Mouse (Mus musculus) stomach, embryonic 16.5 days (tissue): ENCODE data around the gene Cblc. TPM values are rescaled to one million over a fixed set of nuclear protein-coding genes. Genes with fewer than 3 reads are reported as not detected.

Experiments
- ATAC-seq: fragments of 200-750 bp; cut with Nextera tagmentation; 2 replicates; pipeline ENCODE4 v1.8.0; 2017; ENCODE audit warnings: moderate number of reproducible peaks, moderate TSS enrichment; ENCODE audit not compliant: insufficient read depth, low FRiP score
- H3K27ac ChIP-seq: fragments of 300-500 bp; sonication (generic); 2 replicates; pipeline ENCODE4 v1.5.1; 2014; ENCODE audit warnings: low read length
- H3K27me3 ChIP-seq: fragments of 300-500 bp; sonication (generic); 2 replicates; pipeline ENCODE4 v1.6.1; 2014; ENCODE audit warnings: low read length, control low read depth, mixed read lengths; ENCODE audit not compliant: control insufficient read depth, insufficient read depth
- H3K36me3 ChIP-seq: fragments of 300-500 bp; sonication (generic); 2 replicates; pipeline ENCODE4 v1.6.1; 2014; ENCODE audit warnings: low read length; ENCODE audit not compliant: control insufficient read depth, insufficient read depth
- H3K4me1 ChIP-seq: fragments of 300-500 bp; sonication (generic); 2 replicates; pipeline ENCODE4 v1.6.1; 2014; ENCODE audit warnings: low read length, control low read depth, mixed read lengths; ENCODE audit not compliant: control insufficient read depth, insufficient read depth
- H3K4me2 ChIP-seq: fragments of 300-500 bp; sonication (generic); 2 replicates; pipeline ENCODE4 v1.6.1; 2014; ENCODE audit warnings: low read depth, low read length, mixed read lengths
- H3K4me3 ChIP-seq: fragments of 300-500 bp; sonication (generic); replicated peaks from 2 replicates; pipeline ENCODE4 v1.5.1; 2014; ENCODE audit warnings: mild to moderate bottlenecking, low read length
- H3K9ac ChIP-seq: fragments of 300-500 bp; sonication (generic); 2 replicates; pipeline ENCODE4 v1.6.1; 2014; ENCODE audit warnings: low read length
- H3K9me3 ChIP-seq: fragments of 300-500 bp; sonication (generic); replicated peaks from 2 replicates; pipeline ENCODE4 v1.6.1; 2016; ENCODE audit warnings: low read length, control low read depth; ENCODE audit not compliant: control insufficient read depth
- WGBS: fragments of 180-500 bp; shearing (Covaris S2); extraction: QIAGEN DNeasy Blood & Tissue Kit; methylation state at CpG from one replicate; pipeline ENCODE4 v1.1.7; 2014; 5-methylcytosine and 5-hydroxymethylcytosine counted together
- polyA plus RNA-seq: library from polyadenylated mRNA; unstranded; fragments of >200 nt; fragmentation: Nextera tagmentation; extraction: Ambion mirVana; gene quantifications from 2 replicates; pipeline ENCODE4 v1.2.1, GENCODE M21; 2015

Gene Cblc
- polyA plus RNA-seq, 1 experiment from 2014 or later: 31.2 TPM

- Histone ChIP-seq H3K27me3 (no peaks in the 10 kb centered on the region), H3K9me3 (no peaks in the 10 kb centered on the region), H3K4me1 (peaks cover 21% of the 10 kb centered on the region), H3K9ac (no peak overlapping the region), H3K4me2 (no peak overlapping the region), H3K4me3 (no peak overlapping the region), H3K27ac (no peak overlapping the region), H3K36me3 (no peaks in the 10 kb centered on the region)
- no peak for ATAC-seq
- WGBS: 67% methylated on average over 3 of the region's 3 CpGs
These were observed 37.4 kb upstream of the Cblc start for GRCm38 (mm10) chr7:19834055-19834454.

GRCm38 (mm10) chr7:19831837-19832236, 35.2 kb upstream of the Cblc start:
- no peak overlapping the region for H3K9ac ChIP-seq
- no peaks in the 10 kb centered on the region for H3K27me3 ChIP-seq
- no peak overlapping the region for H3K4me3 ChIP-seq
- WGBS: 40% methylated on average over 9 of the region's 9 CpGs
- no peak overlapping the region for H3K4me2 ChIP-seq
- no peaks in the 10 kb centered on the region for H3K9me3 ChIP-seq
- peak; percentile 35 for ATAC-seq
- peaks cover 24% of the 10 kb centered on the region for H3K4me1 ChIP-seq
- H3K27ac ChIP-seq: peak overlapping the region; percentile 68; the same call in 1 of the 2 replicates
- H3K36me3 ChIP-seq: no peaks in the 10 kb centered on the region

GRCm38 (mm10) chr7:19830682-19831156, 34.1 kb upstream of the Cblc start:
- peak overlapping the region; percentile 28; the same call in 1 of the 2 replicates for H3K9ac ChIP-seq
- H3K4me3 ChIP-seq: no peak overlapping the region
- peak overlapping the region; percentile 25; the same call in 1 of the 2 replicates for H3K4me2 ChIP-seq
- ATAC-seq: peak; percentile 86
- WGBS: 15% methylated on average over 13 of the region's 13 CpGs
- H3K27ac ChIP-seq: peak overlapping the region; percentile 68
- H3K4me1 ChIP-seq: peaks cover 29% of the 10 kb centered on the region
- no peaks in the 10 kb centered on the region for H3K36me3 ChIP-seq
- no peaks in the 10 kb centered on the region for H3K27me3 ChIP-seq
- no peaks in the 10 kb centered on the region for H3K9me3 ChIP-seq

GRCm38 (mm10) chr7:19829694-19830093, 33.1 kb upstream of the Cblc start:
- Histone ChIP-seq H3K4me2 (no peak overlapping the region), H3K27ac (no peak overlapping the region), H3K9me3 (no peaks in the 10 kb centered on the region), H3K4me1 (peaks cover 35% of the 10 kb centered on the region), H3K9ac (no peak overlapping the region), H3K36me3 (no peaks in the 10 kb centered on the region), H3K4me3 (no peak overlapping the region), H3K27me3 (no peaks in the 10 kb centered on the region)
- no peak for ATAC-seq
- 65% methylated on average over 3 of the region's 3 CpGs for WGBS

GRCm38 (mm10) chr7:19826756-19827155, 30.1 kb upstream of the Cblc start:
- peak overlapping the region; percentile 52; the same call in 1 of the 2 replicates for H3K27ac ChIP-seq
- 35% methylated on average over 6 of the region's 6 CpGs for WGBS
- H3K4me1 ChIP-seq: peaks cover 45% of the 10 kb centered on the region
- no peak for ATAC-seq
- H3K4me3 ChIP-seq: no peak overlapping the region
- H3K9ac ChIP-seq: peak overlapping the region; percentile 55; the same call in 1 of the 2 replicates
- H3K9me3 ChIP-seq: no peaks in the 10 kb centered on the region
- H3K36me3 ChIP-seq: no peaks in the 10 kb centered on the region
- H3K27me3 ChIP-seq: no peaks in the 10 kb centered on the region; the same call in 1 of the 2 replicates
- no peak overlapping the region for H3K4me2 ChIP-seq

- no peaks in the 10 kb centered on the region for H3K9me3 ChIP-seq
- H3K4me3 ChIP-seq: no peak overlapping the region
- 0 out of 2 replicates have a peak overlapping the region, but pooled peaks have one; percentile 2 for H3K9ac ChIP-seq
- no peaks in the 10 kb centered on the region; the same call in 1 of the 2 replicates for H3K27me3 ChIP-seq
- peak overlapping the region; percentile 95 for H3K27ac ChIP-seq
- peak; percentile 94 for ATAC-seq
- WGBS: 18% methylated on average over 26 of the region's 26 CpGs
- 0 out of 2 replicates have a peak, but pooled peaks cover 6% of the 10 kb centered on the region for H3K36me3 ChIP-seq
- H3K4me2 ChIP-seq: peak overlapping the region; percentile 33
- peaks cover 29% of the 10 kb centered on the region for H3K4me1 ChIP-seq
These were observed 27.8 kb upstream of the Cblc start for GRCm38 (mm10) chr7:19824182-19824973.

- H3K36me3 ChIP-seq: 0 out of 2 replicates have a peak, but pooled peaks cover 6% of the 10 kb centered on the region
- H3K27me3 ChIP-seq: no peaks in the 10 kb centered on the region; the same call in 1 of the 2 replicates
- peak overlapping the region; percentile 95 for H3K27ac ChIP-seq
- no peak; the same call in 1 of the 2 replicates for ATAC-seq
- peaks cover 35% of the 10 kb centered on the region for H3K4me1 ChIP-seq
- H3K9ac ChIP-seq: peak overlapping the region; percentile 38; the same call in 1 of the 2 replicates
- H3K4me2 ChIP-seq: peak overlapping the region; percentile 97
- H3K9me3 ChIP-seq: no peaks in the 10 kb centered on the region
- peak overlapping the region; percentile 64; the same call in 1 of the 2 replicates for H3K4me3 ChIP-seq
- WGBS: 27% methylated on average over 16 of the region's 16 CpGs
These were observed 26.9 kb upstream of the Cblc start for GRCm38 (mm10) chr7:19823256-19824181.

- ATAC-seq: peak; percentile 19
- H3K36me3 ChIP-seq: 0 out of 2 replicates have a peak, but pooled peaks cover 6% of the 10 kb centered on the region
- H3K27ac ChIP-seq: peak within 1 kb of the TSS; percentile 95
- H3K4me3 ChIP-seq: peak within 1 kb of the TSS; percentile 64
- H3K9me3 ChIP-seq: no peaks in the 10 kb centered on the region
- 1% methylated on average over 41 of the region's 42 CpGs for WGBS
- H3K4me1 ChIP-seq: peaks cover 44% of the 10 kb centered on the region
- peak within 1 kb of the TSS; percentile 90 for H3K9ac ChIP-seq
- H3K27me3 ChIP-seq: no peaks in the 10 kb centered on the region; the same call in 1 of the 2 replicates
- H3K4me2 ChIP-seq: peak within 1 kb of the TSS; percentile 97
These were observed 26.0 kb upstream of the Cblc start, which contains the start of gene Bcl3 for GRCm38 (mm10) chr7:19822604-19823058. TSS of gene Bcl3 (minus strand) at chr7:19822770.
